Mouse (Mus musculus): Measurements from ENCODE around the gene Armh1. TPM values are rescaled to one million over a fixed set of nuclear protein-coding genes. Genes with fewer than 3 reads are reported as not detected.
A peak's percentile ranks its signal among the peaks of the same experiment; 100 is the strongest.

The Armh1 gene
- polyA plus RNA-seq, 1 experiment from 2014 or later: 1.4 TPM

DNA sequence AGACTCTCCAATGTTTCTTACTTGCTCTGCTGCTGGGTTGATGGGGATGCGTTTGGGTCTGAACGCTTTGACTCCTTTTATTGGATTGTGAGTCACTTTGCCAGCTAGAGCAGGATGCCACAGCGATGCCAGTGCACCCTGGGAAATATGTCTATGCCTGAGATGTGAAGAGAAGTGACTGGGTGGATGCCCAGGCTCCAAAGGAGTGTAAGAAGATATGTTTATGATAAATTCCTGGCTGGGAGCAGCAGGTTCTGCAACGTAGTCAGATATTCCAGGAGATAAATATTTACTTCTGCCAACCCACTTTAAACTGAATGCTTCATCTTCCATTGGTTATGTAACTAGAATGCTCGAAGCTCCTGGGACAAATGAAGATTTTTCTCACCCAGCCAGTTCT lies 34.9 kb downstream of the Armh1 start:
- WGBS: 70% methylated on average over 5 of the region's 5 CpGs

DNA sequence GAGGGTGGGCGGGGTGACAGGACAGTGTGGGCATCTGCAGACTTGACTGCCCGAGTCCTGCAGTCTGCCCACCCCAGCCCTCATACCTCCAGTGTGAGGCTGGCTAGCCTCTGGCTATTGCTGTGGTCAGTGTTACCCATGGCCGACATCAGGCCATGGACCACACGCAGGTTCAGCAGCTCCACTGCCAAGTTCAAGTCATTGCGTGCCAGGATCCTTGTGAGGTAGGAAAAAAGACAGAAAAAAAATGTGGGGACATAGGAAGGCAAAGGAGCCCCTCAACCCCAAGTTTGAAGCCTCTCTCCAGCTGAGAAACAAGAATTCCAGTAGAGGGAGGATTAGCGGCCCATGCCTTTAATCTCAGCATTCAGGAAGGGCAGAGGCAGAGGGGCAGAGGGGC lies 37.7 kb downstream of the Armh1 start:
- H3K4me3 ChIP-seq: no peak overlapping the region
- no peaks in the 10 kb centered on the region for H3K27me3 ChIP-seq
- 82% methylated on average over 6 of the region's 6 CpGs for WGBS
- ATAC-seq (ENCODE audit: insufficient number of reproducible peaks, insufficient read depth, low FRiP score, low TSS enrichment, low read depth): no peak
- H3K27ac ChIP-seq: no peak overlapping the region
- H3K36me3 ChIP-seq: no peaks in the 10 kb centered on the region
- H3K9ac ChIP-seq: no peak overlapping the region
- 0 out of 2 replicates have a peak, but pooled peaks cover 10% of the 10 kb centered on the region for H3K4me1 ChIP-seq
- no peaks in the 10 kb centered on the region for H3K9me3 ChIP-seq
- H3K4me2 ChIP-seq: no peak overlapping the region

More for the DNA sequence above, 34.9 kb downstream of the Armh1 start:
- H3K9me3 ChIP-seq: no peaks in the 10 kb centered on the region
- no peak for ATAC-seq (ENCODE audit: insufficient number of reproducible peaks, insufficient read depth, low FRiP score, low TSS enrichment, low read depth)
- H3K27ac ChIP-seq: 0 out of 2 replicates have a peak overlapping the region, but pooled peaks have one; percentile 33
- H3K36me3 ChIP-seq: no peaks in the 10 kb centered on the region
- H3K4me1 ChIP-seq: 0 out of 2 replicates have a peak, but pooled peaks cover 10% of the 10 kb centered on the region
- no peak overlapping the region for H3K4me3 ChIP-seq
- no peak overlapping the region for H3K4me2 ChIP-seq
- no peak overlapping the region for H3K9ac ChIP-seq
- H3K27me3 ChIP-seq: no peaks in the 10 kb centered on the region

DNA sequence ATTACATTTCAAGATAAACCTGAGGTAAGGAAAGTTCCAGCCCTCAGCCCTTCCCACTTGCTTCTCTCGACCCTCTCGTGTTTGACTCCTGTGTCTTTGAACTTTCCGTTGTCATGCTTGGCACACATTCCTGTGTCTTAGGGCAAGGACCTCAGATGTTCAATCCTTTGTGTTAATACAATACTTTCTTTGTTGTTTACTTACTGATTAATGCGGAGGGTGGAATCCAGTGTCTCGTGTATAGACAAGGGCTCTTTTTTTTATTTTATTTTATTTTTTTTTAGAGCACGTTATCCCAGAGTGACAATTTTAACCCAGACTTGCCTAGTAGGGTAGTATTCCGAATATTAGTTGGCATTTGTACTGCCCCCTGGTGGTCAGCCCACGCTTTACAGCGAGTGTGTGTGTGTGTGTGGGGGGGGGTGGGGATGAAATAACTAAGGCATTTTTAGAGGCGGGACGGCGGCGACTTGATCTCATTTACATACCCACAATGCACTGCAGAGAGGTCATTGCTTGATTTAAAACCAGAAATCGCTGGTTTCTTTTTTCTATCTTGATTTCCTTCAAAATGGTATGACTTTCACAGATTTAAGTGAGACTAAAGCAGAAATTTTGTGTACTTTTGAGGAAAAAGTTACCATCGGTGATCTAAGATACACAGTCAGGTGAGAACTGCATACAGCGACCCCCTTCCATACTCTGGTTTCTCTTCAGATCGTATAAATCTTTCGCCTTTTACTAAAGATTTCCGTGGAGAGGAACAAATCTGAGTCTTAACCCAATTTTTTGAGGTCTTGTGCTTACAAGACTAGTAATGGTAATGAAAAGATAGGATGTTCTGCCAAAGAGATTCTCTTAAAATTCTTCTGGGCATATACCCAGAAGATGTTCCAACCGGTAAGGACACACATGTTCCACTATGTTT lies 41.5 kb downstream of the Armh1 start:
- Histone ChIP-seq H3K9me3 (no peaks in the 10 kb centered on the region), H3K9ac (no peak overlapping the region), H3K4me1 (no peaks in the 10 kb centered on the region), H3K4me3 (no peak overlapping the region), H3K27ac (no peak overlapping the region), H3K27me3 (no peaks in the 10 kb centered on the region), H3K36me3 (no peaks in the 10 kb centered on the region), H3K4me2 (peak overlapping the region; percentile 30; the same call in 1 of the 2 replicates)
- WGBS: 3% methylated on average over 20 of the region's 20 CpGs
- no peak for ATAC-seq (ENCODE audit: insufficient number of reproducible peaks, insufficient read depth, low FRiP score, low TSS enrichment, low read depth)

GRCm38 (mm10) chr4:117209592-117209991 lies 42.3 kb downstream of the Armh1 start:
- no peak overlapping the region for H3K4me3 ChIP-seq
- H3K4me2 ChIP-seq: no peak overlapping the region
- ATAC-seq (ENCODE audit: insufficient number of reproducible peaks, insufficient read depth, low FRiP score, low TSS enrichment, low read depth): no peak
- no peaks in the 10 kb centered on the region for H3K27me3 ChIP-seq
- no peaks in the 10 kb centered on the region for H3K36me3 ChIP-seq
- no peak overlapping the region for H3K27ac ChIP-seq
- WGBS: 81% methylated on average over 6 of the region's 6 CpGs
- no peaks in the 10 kb centered on the region for H3K9me3 ChIP-seq
- H3K9ac ChIP-seq: no peak overlapping the region
- no peaks in the 10 kb centered on the region for H3K4me1 ChIP-seq

- H3K4me1 ChIP-seq: no peaks in the 10 kb centered on the region
- H3K27ac ChIP-seq: peak overlapping the region; percentile 73
- peak overlapping the region; percentile 60 for H3K4me2 ChIP-seq
- no peaks in the 10 kb centered on the region for H3K27me3 ChIP-seq
- 62% methylated on average over 4 of the region's 4 CpGs for WGBS
- H3K36me3 ChIP-seq: no peaks in the 10 kb centered on the region
- H3K4me3 ChIP-seq: no peak overlapping the region
- H3K9ac ChIP-seq: no peak overlapping the region
- no peaks in the 10 kb centered on the region for H3K9me3 ChIP-seq
- no peak for ATAC-seq (ENCODE audit: insufficient number of reproducible peaks, insufficient read depth, low FRiP score, low TSS enrichment, low read depth)
Observed at GRCm38 (mm10) chr4:117202992-117203354, 49.0 kb downstream of the Armh1 start.

- Histone ChIP-seq H3K27ac (peak overlapping the region; percentile 73), H3K27me3 (no peaks in the 10 kb centered on the region), H3K4me3 (peak overlapping the region; percentile 36), H3K4me1 (no peaks in the 10 kb centered on the region), H3K9ac (peak overlapping the region; percentile 58), H3K36me3 (no peaks in the 10 kb centered on the region), H3K4me2 (peak overlapping the region; percentile 60), H3K9me3 (no peaks in the 10 kb centered on the region)
- under 1% methylated on average over 25 of the region's 25 CpGs for WGBS
- peak; percentile 84 for ATAC-seq (ENCODE audit: insufficient number of reproducible peaks, insufficient read depth, low FRiP score, low TSS enrichment, low read depth)
Observed at GRCm38 (mm10) chr4:117202046-117202991, 49.6 kb downstream of the Armh1 start.

GRCm38 (mm10) chr4:117191804-117192203 lies 60.1 kb downstream of the Armh1 start:
- WGBS: 92% methylated on average over 14 of the region's 14 CpGs
- no peak overlapping the region for H3K4me3 ChIP-seq
- 0 out of 2 replicates have a peak, but pooled peaks cover 7% of the 10 kb centered on the region for H3K4me1 ChIP-seq
- H3K27me3 ChIP-seq: no peaks in the 10 kb centered on the region
- H3K9me3 ChIP-seq: no peaks in the 10 kb centered on the region
- ATAC-seq (ENCODE audit: insufficient number of reproducible peaks, insufficient read depth, low FRiP score, low TSS enrichment, low read depth): no peak
- no peak overlapping the region for H3K9ac ChIP-seq
- H3K27ac ChIP-seq: no peak overlapping the region
- no peaks in the 10 kb centered on the region for H3K36me3 ChIP-seq
- H3K4me2 ChIP-seq: no peak overlapping the region

DNA sequence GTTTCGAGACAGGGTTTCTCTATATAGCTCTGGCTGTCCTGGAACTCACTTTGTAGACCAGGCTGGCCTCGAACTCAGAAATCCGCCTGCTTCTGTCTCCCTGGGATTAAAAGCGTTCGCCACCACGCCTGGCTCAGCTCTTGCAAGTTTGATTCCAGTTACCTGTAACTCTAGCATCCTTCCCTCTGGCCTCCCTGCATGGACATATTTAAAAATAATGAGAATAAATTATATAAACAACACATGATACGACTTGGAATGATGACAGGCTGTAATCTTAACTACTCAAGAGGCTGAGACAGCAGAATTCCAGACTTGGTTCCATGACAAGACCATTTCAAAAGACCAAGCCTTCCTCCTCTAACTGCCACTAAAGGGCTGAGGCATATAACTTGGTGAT lies 61.3 kb downstream of the Armh1 start:
- Histone ChIP-seq H3K27me3 (no peaks in the 10 kb centered on the region), H3K27ac (peak overlapping the region; percentile 83), H3K4me2 (no peak overlapping the region), H3K9ac (peak overlapping the region; percentile 49; the same call in 1 of the 2 replicates), H3K9me3 (no peaks in the 10 kb centered on the region), H3K4me3 (no peak overlapping the region), H3K4me1 (0 out of 2 replicates have a peak, but pooled peaks cover 7% of the 10 kb centered on the region), H3K36me3 (no peaks in the 10 kb centered on the region)
- 58% methylated on average over 7 of the region's 7 CpGs for WGBS
- no peak for ATAC-seq (ENCODE audit: insufficient number of reproducible peaks, insufficient read depth, low FRiP score, low TSS enrichment, low read depth)

DNA sequence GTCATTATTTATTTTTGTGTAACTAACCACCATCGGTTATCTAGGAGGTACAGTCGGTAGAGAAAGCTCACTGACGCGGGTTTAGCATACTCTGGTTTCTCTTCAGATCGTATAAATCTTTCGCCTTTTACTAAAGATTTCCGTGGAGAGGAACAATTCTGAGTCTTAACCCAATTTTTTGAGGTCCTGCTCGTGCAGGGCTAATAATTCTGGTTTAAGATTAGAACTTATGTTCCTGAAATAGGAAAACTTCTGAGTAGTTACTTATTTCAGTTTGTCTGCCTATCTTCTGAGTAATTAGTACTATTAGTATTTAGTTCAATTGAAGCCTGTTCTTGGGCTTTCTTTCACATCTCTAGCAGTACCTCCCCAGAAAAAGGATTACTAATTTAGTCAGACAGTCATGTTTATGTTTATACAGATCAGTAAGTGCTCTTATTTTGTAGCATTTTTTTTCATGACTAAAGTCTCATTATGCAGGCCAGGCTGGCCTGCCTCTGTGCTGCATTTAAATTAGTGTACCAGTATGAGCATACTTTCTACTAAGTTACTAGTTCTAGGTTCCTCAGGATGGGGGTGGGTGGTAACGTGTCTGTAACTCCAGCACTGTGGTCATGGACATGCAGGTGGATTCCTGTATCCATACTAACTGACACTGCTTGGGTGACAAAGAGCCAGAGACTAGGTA lies 61.9 kb downstream of the Armh1 start:
- Histone ChIP-seq H3K4me1 (0 out of 2 replicates have a peak, but pooled peaks cover 7% of the 10 kb centered on the region), H3K4me2 (peak overlapping the region; percentile 52), H3K36me3 (no peaks in the 10 kb centered on the region), H3K4me3 (peak overlapping the region; percentile 36), H3K27ac (peak overlapping the region; percentile 83), H3K9me3 (no peaks in the 10 kb centered on the region), H3K27me3 (no peaks in the 10 kb centered on the region), H3K9ac (peak overlapping the region; percentile 61)
- WGBS: under 1% methylated on average over 9 of the region's 9 CpGs
- ATAC-seq (ENCODE audit: insufficient number of reproducible peaks, insufficient read depth, low FRiP score, low TSS enrichment, low read depth): peak; percentile 82

- Histone ChIP-seq H3K9me3 (no peaks in the 10 kb centered on the region), H3K36me3 (no peaks in the 10 kb centered on the region), H3K4me1 (0 out of 2 replicates have a peak, but pooled peaks cover 7% of the 10 kb centered on the region), H3K4me2 (peak overlapping the region; percentile 52), H3K9ac (peak overlapping the region; percentile 61), H3K4me3 (peak overlapping the region; percentile 36), H3K27me3 (no peaks in the 10 kb centered on the region), H3K27ac (peak overlapping the region; percentile 83)
- 1% methylated on average over 16 of the region's 16 CpGs for WGBS
- no peak for ATAC-seq (ENCODE audit: insufficient number of reproducible peaks, insufficient read depth, low FRiP score, low TSS enrichment, low read depth)
Observed at GRCm38 (mm10) chr4:117189382-117189855, 62.5 kb downstream of the Armh1 start.

DNA sequence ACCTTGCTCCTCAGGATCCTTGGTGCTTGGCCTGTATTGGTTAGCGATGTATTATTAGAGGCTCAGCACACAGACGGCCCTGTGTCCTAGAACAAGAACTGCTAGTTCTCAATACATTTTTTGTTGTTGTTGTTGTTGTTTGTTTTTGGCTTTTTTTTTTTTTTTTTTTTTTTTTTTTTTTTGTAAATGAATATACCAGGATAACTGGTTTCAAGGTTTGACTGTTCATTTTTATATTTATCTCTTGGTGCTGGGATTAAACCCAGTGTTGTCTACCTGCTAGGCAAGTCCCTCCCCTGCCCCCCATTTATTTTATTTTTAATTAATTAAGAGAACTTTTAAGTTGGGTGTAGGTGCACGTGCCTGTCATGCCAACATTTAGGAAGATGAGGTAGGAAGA lies 63.0 kb downstream of the Armh1 start:
- Histone ChIP-seq H3K4me1 (0 out of 2 replicates have a peak, but pooled peaks cover 7% of the 10 kb centered on the region), H3K27ac (peak overlapping the region; percentile 83), H3K4me3 (peak overlapping the region; percentile 36), H3K4me2 (peak overlapping the region; percentile 52), H3K9ac (peak overlapping the region; percentile 61), H3K9me3 (no peaks in the 10 kb centered on the region), H3K36me3 (no peaks in the 10 kb centered on the region), H3K27me3 (no peaks in the 10 kb centered on the region)
- 57% methylated on average over 3 of the region's 3 CpGs for WGBS
- no peak for ATAC-seq (ENCODE audit: insufficient number of reproducible peaks, insufficient read depth, low FRiP score, low TSS enrichment, low read depth)
